Mouse (Mus musculus) central nervous system, embryonic 18 days (tissue): Measurements from ENCODE around the gene Gpx3. TPM values are rescaled to one million over a fixed set of nuclear protein-coding genes. Genes with fewer than 3 reads are reported as not detected.

Source experiments
- polyA plus RNA-seq: library from polyadenylated mRNA; depleted of rRNA; stranded (reverse); fragments of >200 nt; gene quantifications from 2 replicates; pipeline ENCODE4 v1.2.3, GENCODE M21; 2012; rRNA removed

The Gpx3 gene
- 11.4 and 14.7 TPM in 2 replicates for polyA plus RNA-seq

GRCm38 (mm10) chr11:54902333-54903323 lies at the start of gene Gpx3:
Gene Gpx3 (plus strand): TSS chr11:54902453.

GRCm38 (mm10) chr11:54860256-54861038 lies 41.8 kb upstream of the Gpx3 start, which contains the start of gene Lyrm7:
Gene Lyrm7 (minus strand): TSS chr11:54860916.

GRCm38 (mm10) chr11:54866119-54867048 lies 35.9 kb upstream of the Gpx3 start, which contains the start of gene Hint1:
Gene Hint1 (plus strand): TSS chr11:54866383.

Other genes starting within 250 kb of the Gpx3 start
- 101 and 102 TPM in 2 replicates for gene Cdc42se2, start 114.8 kb upstream of the Gpx3 start, polyA plus RNA-seq
- 11.4 and 13.0 TPM in 2 replicates for gene Lyrm7, start 41.5 kb upstream of the Gpx3 start, polyA plus RNA-seq
- gene Hint1, start 36.1 kb upstream of the Gpx3 start, polyA plus RNA-seq = 836 and 975 TPM in 2 replicates
- 11.8 and 12.5 TPM in 2 replicates for gene Tnip1, start 60.5 kb downstream of the Gpx3 start, polyA plus RNA-seq
- 44.2 and 55.6 TPM in 2 replicates for gene Anxa6, start 131.0 kb downstream of the Gpx3 start, polyA plus RNA-seq
- gene Ccdc69, start 175.7 kb downstream of the Gpx3 start, polyA plus RNA-seq = 0.35 and 0.55 TPM in 2 replicates
- gene Gm2a, start 195.7 kb downstream of the Gpx3 start, polyA plus RNA-seq = 15.8 and 17.6 TPM in 2 replicates
- gene Slc36a3, start 249.3 kb downstream of the Gpx3 start, polyA plus RNA-seq = not detected in 2 replicates